Mouse (Mus musculus) heart, postnatal 0 days (tissue): Measurements from ENCODE around the gene Gm3453. TPM values are rescaled to one million over a fixed set of nuclear protein-coding genes. Genes with fewer than 3 reads are reported as not detected.
"Not testable (repeated sequence)": the region's sequence is repeated elsewhere in the genome, so short reads cannot be mapped to it uniquely, and the experiment has no call there.

Experiments
- ATAC-seq: fragments of 200-750 bp; cut with Nextera tagmentation; 2 replicates; pipeline ENCODE4 v1.8.0; 2017; ENCODE audit warnings: low read depth, moderate number of reproducible peaks, moderate library complexity; ENCODE audit not compliant: insufficient read depth
- DNase-seq: peaks from one replicate; pipeline ENCODE4 v3.0.0-alpha.2; 2016; ENCODE audit warnings: low spot score
- H3K27ac ChIP-seq: fragments of 300-500 bp; sonication (generic); 2 replicates; pipeline ENCODE4 v1.5.1; 2014; ENCODE audit warnings: low read depth, mild to moderate bottlenecking
- H3K27me3 ChIP-seq: fragments of 300-500 bp; sonication (generic); 2 replicates; pipeline ENCODE4 v1.6.1; 2014; ENCODE audit warnings: low read length, mixed read lengths; ENCODE audit not compliant: control insufficient read depth, insufficient read depth
- H3K36me3 ChIP-seq: fragments of 300-500 bp; sonication (generic); replicated peaks from 2 replicates; pipeline ENCODE4 v1.6.1; 2014; ENCODE audit warnings: low read length, mixed read lengths; ENCODE audit not compliant: control insufficient read depth, insufficient read depth
- H3K4me1 ChIP-seq: fragments of 300-500 bp; sonication (generic); 2 replicates; pipeline ENCODE4 v1.6.1; 2014; ENCODE audit warnings: antibody characterized with exemption; ENCODE audit not compliant: control insufficient read depth, insufficient read depth
- H3K4me2 ChIP-seq: fragments of 300-500 bp; sonication (generic); 2 replicates; pipeline ENCODE4 v1.6.1; 2014; ENCODE audit warnings: low read depth, mild to moderate bottlenecking, low read length, moderate library complexity
- H3K4me3 ChIP-seq: fragments of 300-500 bp; sonication (generic); 2 replicates; pipeline ENCODE4 v1.5.1; 2014; ENCODE audit warnings: low read depth, low read length
- H3K9ac ChIP-seq: fragments of 300-500 bp; sonication (generic); replicated peaks from 2 replicates; pipeline ENCODE4 v1.6.1; 2014; ENCODE audit warnings: low read depth, low read length, mixed read lengths
- H3K9me3 ChIP-seq: fragments of 300-500 bp; sonication (generic); replicated peaks from 2 replicates; pipeline ENCODE4 v1.6.1; 2016; ENCODE audit warnings: low read length; ENCODE audit not compliant: control insufficient read depth
- WGBS: fragments of 180-500 bp; shearing (Covaris S2); extraction: QIAGEN DNeasy Blood & Tissue Kit; methylation state at CpG from one replicate; pipeline ENCODE4 v1.1.7; 2014; 5-methylcytosine and 5-hydroxymethylcytosine counted together
- polyA plus RNA-seq: library from polyadenylated mRNA; unstranded; fragments of >200 nt; fragmentation: Nextera tagmentation; extraction: Ambion mirVana; gene quantifications from 2 replicates; pipeline ENCODE4 v1.2.1, GENCODE M21; 2015
- total RNA-seq: library from RNA; depleted of rRNA; stranded (reverse); fragments of >200 nt; gene quantifications from 2 replicates; pipeline ENCODE4 v1.2.3, GENCODE M21; 2014; ENCODE audit warnings: low replicate concordance; rRNA removed

Gm3453 gene
- total RNA-seq (not detected in 2 replicates), polyA plus RNA-seq (not detected in 2 replicates)

DNA sequence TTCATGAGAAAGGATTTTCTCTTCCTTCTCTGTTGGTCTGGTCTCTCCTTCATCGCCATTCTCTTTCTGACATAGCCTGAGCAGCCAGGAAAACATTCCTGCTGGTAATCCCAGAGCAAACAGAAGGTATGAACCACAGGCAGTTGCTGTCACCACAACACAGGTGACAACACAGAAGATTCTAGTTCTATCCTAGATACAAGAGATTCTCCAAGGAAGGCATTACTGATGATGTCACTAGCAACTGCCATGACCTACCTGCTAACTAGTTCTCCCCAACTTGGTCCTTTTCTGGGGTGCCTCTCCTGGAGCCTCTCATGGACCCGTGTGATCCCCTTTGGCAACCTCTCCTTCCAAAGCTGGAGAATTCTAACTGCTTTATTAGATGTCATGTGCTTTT, at the start of gene Gm3453:
Gm3453 (minus strand) TSS at position 101 of the 400 bp plus-strand sequence.
- H3K36me3 ChIP-seq, H3K27ac ChIP-seq, H3K4me2 ChIP-seq, DNase-seq, ATAC-seq, H3K4me3 ChIP-seq, H3K9me3 ChIP-seq, H3K4me1 ChIP-seq, H3K9ac ChIP-seq, H3K27me3 ChIP-seq: not testable (repeated sequence)
- 57% methylated on average over 2 of the region's 2 CpGs for WGBS

DNA sequence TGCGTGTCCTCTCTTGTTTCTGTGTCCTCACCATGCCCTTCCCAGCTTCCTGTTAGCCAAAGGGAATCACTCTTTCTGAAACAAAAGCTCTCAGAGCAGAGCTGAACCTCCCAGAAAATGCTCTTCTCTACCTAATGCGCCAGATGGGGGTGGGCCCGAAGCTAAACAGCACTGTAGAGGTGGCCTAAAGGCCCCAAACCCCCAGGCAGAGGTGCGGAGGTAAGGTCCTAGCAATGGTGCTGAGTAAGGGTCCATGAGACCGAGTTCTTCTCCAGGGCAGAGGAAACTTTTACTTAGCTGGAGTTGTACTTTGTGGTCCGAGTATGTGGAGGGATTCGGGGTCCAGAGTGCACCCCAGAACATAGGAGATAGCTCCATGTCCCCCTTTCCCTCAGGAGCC, 8.2 kb upstream of the Gm3453 start:
- H3K9ac ChIP-seq, ATAC-seq, H3K4me3 ChIP-seq, H3K4me2 ChIP-seq, H3K27me3 ChIP-seq, DNase-seq, H3K36me3 ChIP-seq, H3K4me1 ChIP-seq, H3K27ac ChIP-seq, H3K9me3 ChIP-seq: not testable (repeated sequence)
- 66% methylated on average over 5 of the region's 7 CpGs for WGBS

DNA sequence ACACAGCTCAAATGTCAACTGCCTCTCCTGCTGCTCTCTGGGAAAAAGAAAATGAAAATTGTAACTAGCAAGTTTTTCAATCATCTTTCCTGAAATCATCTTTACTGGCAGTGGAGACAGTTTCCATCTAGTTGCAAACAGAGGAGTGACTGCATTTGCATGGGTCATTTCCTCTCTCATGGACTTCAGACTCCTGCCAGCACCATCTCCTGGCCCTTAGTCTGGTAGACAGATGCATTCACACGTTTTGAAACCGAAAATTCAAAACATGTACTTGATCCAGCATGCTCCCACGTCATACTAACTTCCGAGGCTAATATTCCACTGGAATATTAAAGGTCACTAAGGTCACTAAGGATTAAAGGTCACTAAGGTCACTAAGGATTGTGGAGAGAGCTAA, 16.5 kb downstream of the Gm3453 start:
- not testable (repeated sequence) for H3K4me3 ChIP-seq, H3K27ac ChIP-seq, H3K4me2 ChIP-seq, H3K36me3 ChIP-seq, H3K9ac ChIP-seq, H3K9me3 ChIP-seq, DNase-seq, ATAC-seq, H3K27me3 ChIP-seq, H3K4me1 ChIP-seq
- 48% methylated on average over 4 of the region's 4 CpGs for WGBS

DNA sequence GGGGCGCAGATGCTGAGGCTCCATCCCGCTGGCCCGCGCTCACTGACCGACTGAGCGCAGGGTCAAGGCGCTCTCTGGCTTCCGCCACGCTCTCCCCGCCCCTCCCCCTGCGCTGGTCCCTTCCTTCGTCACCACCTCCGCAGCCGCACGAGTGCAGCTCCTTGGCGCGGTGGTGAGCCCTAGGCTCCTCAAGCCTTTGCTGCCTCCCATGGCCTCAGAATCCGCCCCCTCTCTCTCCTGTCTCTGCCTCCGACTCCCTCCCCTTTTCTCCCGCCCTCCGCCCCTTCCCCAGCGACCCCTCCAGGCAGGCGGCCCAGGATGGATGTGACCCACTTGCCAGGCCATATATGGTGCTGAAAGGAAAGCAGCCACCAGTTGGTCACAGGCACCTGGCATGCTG, 17.3 kb downstream of the Gm3453 start, which contains the start of gene Gm3248:
Gm3248 (minus strand) TSS at position 111 of the 400 bp plus-strand sequence.
- H3K36me3 ChIP-seq, H3K27ac ChIP-seq, H3K4me1 ChIP-seq, ATAC-seq, H3K27me3 ChIP-seq, DNase-seq, H3K9ac ChIP-seq, H3K9me3 ChIP-seq: not testable (repeated sequence)
- Histone ChIP-seq H3K4me2 (peak within 1 kb of the TSS; percentile 67), H3K4me3 (peak within 1 kb of the TSS; percentile 44)
- 6% methylated on average over 18 of the region's 23 CpGs for WGBS

DNA sequence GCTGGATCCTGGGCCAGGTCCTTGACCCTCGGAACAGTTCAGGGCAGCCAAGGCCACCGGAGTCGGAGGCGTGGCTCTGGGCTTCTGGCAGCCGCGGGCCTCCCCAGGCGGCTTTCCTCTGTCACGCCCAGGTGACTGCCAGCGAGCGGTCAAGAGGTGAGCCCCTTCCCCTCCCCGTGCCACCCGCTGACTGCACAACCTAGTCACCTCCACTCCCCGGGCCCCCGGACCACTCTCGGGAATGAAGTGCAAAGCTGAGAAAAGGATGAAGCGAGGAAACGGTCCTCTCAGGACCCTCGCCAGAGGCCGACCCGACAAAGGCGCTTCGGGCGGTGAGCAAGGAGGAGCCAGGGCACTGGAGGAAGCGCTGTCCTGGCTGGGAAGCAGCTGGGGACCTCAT, 17.8 kb downstream of the Gm3453 start:
- H3K4me1 ChIP-seq, H3K9me3 ChIP-seq, ATAC-seq, DNase-seq, H3K27ac ChIP-seq, H3K9ac ChIP-seq, H3K36me3 ChIP-seq, H3K27me3 ChIP-seq: not testable (repeated sequence)
- H3K4me2 ChIP-seq = peak overlapping the region; percentile 67
- 3% methylated on average over 23 of the region's 24 CpGs for WGBS
- peak overlapping the region; percentile 44 for H3K4me3 ChIP-seq

DNA sequence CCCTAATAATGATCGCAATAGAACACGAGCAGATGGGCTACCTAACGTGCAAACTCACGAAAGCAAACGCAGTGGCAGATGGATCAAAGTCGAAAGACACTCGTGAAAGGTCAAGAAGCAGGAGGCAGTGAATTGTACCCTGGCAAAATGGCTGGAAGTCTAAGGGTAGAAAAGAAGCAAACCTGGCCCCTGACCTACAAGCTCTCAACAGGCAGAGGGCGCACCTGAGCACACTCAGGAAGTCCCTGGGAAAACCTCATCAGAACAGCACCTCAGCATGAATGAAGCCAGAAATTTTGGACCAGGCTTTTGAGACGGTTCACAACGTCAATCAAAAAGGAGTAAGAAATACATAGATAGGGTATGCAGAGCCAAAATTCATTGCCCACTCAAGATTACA, 18.5 kb downstream of the Gm3453 start:
- not testable (repeated sequence) for DNase-seq, H3K4me2 ChIP-seq, H3K9ac ChIP-seq, H3K27me3 ChIP-seq, H3K4me3 ChIP-seq, H3K4me1 ChIP-seq, H3K27ac ChIP-seq, H3K9me3 ChIP-seq, H3K36me3 ChIP-seq, ATAC-seq
- 0% methylated on average over 3 of the region's 10 CpGs for WGBS

DNA sequence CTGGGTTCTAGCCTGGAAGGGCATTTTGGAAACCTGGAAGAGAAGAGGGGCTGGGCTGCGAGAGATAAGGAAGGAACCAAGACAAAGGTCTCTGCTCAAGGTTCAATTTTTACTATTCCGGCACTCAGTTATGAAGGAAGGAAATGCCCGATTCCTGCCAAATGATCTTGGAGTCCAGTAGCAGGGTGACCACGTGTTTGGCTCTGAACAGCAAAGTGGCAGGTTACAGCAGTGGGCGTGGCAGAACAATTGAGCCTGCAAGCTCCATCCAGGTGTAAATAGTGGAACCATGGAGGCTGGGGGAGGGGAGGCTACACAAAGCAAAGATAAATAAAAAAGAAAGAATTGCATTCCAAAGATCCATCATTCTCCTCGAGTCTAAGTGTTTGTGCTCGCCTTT, 55.7 kb downstream of the Gm3453 start:
- not testable (repeated sequence) for H3K4me1 ChIP-seq, H3K9ac ChIP-seq, H3K36me3 ChIP-seq, H3K27me3 ChIP-seq, H3K4me2 ChIP-seq, H3K27ac ChIP-seq, ATAC-seq, DNase-seq, H3K9me3 ChIP-seq, H3K4me3 ChIP-seq
- whole genome bisulfite sequencing = 64% methylated on average over 7 of the region's 7 CpGs

Other genes starting within 250 kb of the Gm3453 start
- gene Gm3373, start 237.6 kb downstream of the Gm3453 start, total RNA-seq = not detected in 2 replicates
- gene Gm3373, start 237.6 kb downstream of the Gm3453 start, polyA plus RNA-seq = not detected in 2 replicates
- not detected in 2 replicates for gene Gm3383, start 171.2 kb downstream of the Gm3453 start, total RNA-seq
- gene Gm3383, start 171.2 kb downstream of the Gm3453 start, polyA plus RNA-seq = 0.21 and 0.45 TPM in 2 replicates
- not detected in 2 replicates for gene Gm3424, start 148.8 kb downstream of the Gm3453 start, total RNA-seq
- gene Gm3424, start 148.8 kb downstream of the Gm3453 start, polyA plus RNA-seq = not detected in 2 replicates
- gene Gm8237, start 98.8 kb downstream of the Gm3453 start, total RNA-seq = not detected in 2 replicates
- 0.10 and 0.11 TPM in 2 replicates for gene Gm8237, start 98.8 kb downstream of the Gm3453 start, polyA plus RNA-seq
- gene Gm3248, start 17.4 kb downstream of the Gm3453 start, total RNA-seq = not detected in 2 replicates
- 0.22 and 0.23 TPM in 2 replicates for gene Gm3248, start 17.4 kb downstream of the Gm3453 start, polyA plus RNA-seq
- not detected in 2 replicates for gene Gm6337, start 79.1 kb upstream of the Gm3453 start, total RNA-seq
- not detected in 2 replicates for gene Gm6337, start 79.1 kb upstream of the Gm3453 start, polyA plus RNA-seq
- not detected in 2 replicates for gene Gm8206, start 114.8 kb upstream of the Gm3453 start, total RNA-seq
- gene Gm8206, start 114.8 kb upstream of the Gm3453 start, polyA plus RNA-seq = 0.11 and 0.23 TPM in 2 replicates
- 0.31 and 3.8 TPM in 2 replicates for gene Gm3468, start 129.5 kb upstream of the Gm3453 start, total RNA-seq
- 0.62 and 1.1 TPM in 2 replicates for gene Gm3468, start 129.5 kb upstream of the Gm3453 start, polyA plus RNA-seq
- gene Gm3476, start 146.7 kb upstream of the Gm3453 start, total RNA-seq = not detected in 2 replicates
- gene Gm3476, start 146.7 kb upstream of the Gm3453 start, polyA plus RNA-seq = not detected in 2 replicates
- 0.27 TPM in 1 of 2 replicates, not detected in the other for gene Gm21560, start 240.2 kb upstream of the Gm3453 start, total RNA-seq
- not detected in 2 replicates for gene Gm21560, start 240.2 kb upstream of the Gm3453 start, polyA plus RNA-seq